Mouse (Mus musculus) Muller cell, postnatal 12 days (primary cell): ENCODE data around the gene Arpc4.
A peak's percentile ranks its signal among the peaks of the same experiment; 100 is the strongest.

Source experiments
- DNase-seq: peaks from one replicate; pipeline ENCODE4 v3.0.0-alpha.2; 2015; ENCODE audit errors: inconsistent ontology term

Gene Arpc4

DNA sequence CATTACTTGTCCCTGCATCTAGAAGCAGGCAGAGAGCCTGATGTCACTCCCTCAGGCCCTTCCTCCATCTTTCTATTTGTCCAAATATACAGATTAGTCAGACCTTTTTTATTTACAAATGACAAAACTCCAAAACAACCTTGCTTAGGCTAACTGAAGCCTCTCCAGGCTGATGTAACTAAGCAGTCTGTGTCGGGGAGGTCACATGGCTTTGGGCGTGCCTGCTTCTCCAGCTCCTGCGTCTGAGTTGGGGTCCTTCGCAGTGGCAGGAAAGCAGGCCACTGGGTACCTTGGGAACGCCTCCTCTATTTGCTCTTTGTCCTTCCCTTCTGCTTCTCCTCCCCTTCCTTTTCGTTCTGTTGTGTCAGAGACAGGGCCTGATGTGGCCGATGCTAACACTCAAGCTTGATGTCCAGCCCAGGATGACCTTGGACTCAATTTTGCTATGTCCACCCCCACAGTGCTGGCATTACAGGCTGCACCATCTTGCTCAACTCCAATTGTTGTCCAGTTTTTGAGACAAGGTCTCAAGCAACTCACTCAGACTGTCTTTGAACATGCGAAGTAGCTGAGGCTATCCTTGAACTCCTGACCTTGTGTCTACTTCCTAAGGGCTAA, 13.3 kb upstream of the Arpc4 start:
- DNase-seq = no peak

DNA sequence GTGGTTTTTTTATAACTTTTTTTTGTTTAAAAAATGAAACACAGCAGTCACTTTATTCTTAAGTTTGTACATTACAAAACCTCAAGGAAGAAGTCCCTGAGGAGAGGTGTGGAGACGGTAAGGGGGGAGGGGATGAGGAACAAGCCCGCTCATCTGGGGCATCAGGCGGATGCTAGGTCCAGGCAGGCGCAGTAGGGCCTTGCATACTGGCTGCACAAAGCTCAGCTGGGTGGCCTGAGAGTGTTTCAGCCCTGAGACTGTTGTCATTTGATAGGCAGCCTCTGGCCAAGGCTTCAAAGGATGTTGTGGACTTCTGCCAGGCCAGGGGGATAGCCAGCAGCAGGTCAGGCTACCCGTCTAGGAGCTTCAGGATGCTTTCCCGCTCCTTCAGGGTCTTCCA, 11.3 kb upstream of the Arpc4 start:
- no peak for DNase-seq

DNA sequence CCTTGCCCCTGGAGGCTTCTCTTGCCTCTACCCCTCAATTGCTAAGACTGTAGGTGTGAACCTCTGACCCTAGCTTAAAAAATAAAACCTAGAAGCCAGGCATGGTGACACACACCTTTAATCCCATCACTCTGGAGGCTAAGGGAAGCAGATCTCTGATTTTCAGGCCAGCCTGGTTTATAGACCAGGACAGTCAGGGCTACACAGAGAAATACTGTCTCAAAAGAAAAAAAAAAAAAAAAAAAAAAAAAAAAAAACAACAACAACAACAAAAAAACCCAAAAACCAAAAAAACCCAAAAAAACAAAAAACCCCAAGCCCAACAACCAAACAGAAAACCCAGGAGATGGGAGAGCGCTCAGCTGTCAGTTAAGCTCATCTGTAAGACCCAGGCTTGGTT, 10.3 kb upstream of the Arpc4 start:
- DNase-seq = no peak

DNA sequence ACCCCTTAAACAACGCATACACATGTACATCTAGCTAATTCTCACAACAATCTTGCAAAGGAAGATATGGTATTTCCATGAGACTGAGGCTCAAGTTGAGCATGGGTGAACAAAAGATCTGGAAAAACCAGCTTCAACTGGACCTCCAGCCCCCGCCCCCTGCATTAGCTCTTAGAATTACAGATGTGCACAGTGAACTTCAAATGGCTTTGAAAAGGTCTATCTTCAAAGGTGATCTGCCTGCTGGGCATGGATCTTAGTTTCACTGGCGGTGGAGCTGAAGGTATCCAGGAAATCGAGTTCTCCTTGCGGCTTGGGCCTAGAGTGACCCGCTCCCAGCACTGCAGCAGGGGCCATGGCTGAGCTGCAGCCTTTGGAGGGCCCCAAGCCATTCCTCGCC, 9.8 kb upstream of the Arpc4 start:
- DNase-seq = no peak

DNA sequence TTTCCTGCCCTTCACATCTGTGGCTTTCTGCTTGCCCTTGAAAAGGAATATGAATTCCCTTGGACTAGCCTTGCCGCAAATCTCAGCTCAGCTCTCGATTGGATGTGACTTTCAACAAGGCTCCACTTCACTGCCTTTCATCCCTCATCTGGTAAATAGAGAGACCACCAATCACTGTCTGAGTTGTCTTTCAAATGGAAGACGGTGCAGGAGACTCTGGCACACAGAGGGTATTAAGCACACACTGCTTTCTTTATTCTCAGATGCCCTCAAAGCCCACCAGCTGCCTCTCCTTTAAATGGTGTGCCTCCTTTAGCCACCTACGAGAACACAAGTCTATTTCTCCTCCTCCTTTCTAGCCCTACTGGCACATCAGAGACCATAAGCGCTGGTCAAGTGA, 9.3 kb upstream of the Arpc4 start:
- no peak for DNase-seq

DNA sequence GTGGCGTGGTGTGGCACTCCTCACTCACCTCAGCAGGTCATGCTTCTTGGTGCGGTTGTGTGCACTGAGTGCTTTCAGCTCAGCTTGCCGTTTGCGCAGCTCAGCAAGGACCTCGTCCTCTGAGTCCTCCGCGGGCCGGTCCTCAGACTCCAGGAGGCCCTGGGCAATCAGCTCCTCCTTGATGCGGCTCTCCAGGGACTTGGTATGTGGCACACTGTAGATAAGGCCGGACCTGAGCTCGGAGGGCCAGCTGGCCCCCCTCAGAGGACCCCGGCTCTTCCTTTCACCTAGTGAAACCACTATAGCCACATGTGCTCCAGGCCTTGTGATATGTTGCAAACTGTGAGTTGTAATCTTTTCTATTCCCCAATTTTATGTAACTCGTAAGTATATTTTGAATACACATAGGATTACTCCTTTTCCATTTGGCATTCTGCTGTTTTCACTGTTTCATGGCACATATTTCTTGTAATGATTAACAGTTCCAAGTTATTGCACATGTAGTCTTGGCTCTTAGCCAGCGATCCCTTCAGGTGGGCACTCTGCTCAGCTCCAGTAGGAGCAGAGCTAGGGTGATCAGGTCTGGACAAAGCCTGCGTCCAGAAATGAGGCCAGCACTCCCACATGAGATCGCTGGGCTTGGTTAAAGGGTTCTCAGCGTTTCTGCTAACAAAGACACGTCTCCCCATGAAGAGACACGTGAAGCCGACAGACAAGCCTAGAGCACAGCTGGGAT, 7.6 kb upstream of the Arpc4 start:
- DNase-seq = no peak

DNA sequence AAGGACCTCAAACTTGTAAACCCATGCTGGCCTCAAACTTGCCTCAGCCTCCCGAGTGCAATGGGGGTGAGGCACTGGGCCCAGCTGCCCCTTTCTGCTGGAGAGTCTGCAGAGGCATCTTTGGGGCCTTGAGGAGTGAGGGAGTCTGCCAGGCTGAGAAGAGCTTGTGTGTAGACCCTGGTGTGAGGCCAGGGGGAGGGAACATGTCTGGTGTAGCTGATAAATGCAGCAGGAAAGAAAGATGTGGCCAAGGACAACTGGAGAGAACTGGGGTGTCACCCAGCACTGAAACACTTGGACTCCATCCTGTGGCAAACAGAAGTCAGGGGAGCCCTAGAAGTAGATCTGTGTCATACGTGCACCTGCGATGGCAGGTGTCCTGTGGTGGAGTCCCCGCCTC, 4.4 kb upstream of the Arpc4 start:
- no peak for DNase-seq

DNA sequence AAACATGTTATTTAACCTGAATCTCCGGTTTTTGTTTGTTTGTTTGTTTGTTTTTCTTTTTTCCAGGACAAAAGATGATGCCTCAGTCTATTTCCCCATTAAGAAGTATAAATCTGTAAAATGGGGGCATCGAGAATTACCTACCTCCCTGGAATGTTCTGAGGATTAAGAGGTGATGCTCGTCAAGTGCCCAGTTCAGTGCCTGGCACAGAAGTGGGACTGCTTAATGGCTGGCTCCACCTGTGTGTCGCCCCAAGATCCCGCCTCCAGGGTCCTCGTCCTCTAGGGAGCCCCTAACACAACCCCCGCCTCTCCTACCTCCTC, 781 bp upstream of the Arpc4 start:
- no peak for DNase-seq

DNA sequence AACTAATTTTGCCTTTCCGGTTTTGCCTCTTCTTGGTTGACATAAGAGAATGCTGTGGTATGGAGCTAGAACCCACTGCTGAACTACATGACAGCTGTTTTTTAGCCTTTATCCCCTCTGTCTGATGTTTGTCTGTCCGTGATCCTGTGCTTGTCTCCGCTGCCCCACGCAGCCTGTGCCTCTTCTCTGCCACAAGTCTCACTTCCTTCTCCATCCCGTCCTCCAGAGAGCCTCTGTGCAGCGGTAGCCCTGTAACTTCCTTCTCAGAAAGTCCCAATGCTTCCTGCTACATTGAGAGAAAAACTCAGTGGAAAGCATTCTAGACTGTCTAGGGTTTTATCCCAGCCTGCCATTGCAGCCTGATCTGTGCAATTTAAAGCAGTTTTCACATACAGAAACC, 1.3 kb downstream of the Arpc4 start:
- DNase-seq = no peak

DNA sequence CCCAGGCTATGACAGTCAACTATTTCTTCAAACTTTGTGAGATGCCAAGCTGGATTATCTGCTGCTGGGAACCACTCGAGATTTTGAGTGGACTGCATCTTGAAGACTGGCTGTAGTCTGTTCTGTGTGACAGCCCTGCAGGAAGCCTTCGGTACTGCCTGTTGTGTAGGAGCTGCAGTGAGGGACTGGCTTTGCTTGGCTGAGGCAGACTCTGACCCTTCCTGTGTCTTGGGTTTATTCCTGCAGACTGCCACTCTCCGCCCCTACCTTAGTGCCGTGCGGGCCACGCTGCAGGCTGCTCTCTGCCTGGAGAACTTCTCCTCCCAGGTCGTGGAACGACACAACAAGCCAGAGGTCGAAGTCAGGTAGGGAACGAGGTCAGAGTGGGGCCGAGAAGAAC, 2.6 kb downstream of the Arpc4 start:
- no peak for DNase-seq

DNA sequence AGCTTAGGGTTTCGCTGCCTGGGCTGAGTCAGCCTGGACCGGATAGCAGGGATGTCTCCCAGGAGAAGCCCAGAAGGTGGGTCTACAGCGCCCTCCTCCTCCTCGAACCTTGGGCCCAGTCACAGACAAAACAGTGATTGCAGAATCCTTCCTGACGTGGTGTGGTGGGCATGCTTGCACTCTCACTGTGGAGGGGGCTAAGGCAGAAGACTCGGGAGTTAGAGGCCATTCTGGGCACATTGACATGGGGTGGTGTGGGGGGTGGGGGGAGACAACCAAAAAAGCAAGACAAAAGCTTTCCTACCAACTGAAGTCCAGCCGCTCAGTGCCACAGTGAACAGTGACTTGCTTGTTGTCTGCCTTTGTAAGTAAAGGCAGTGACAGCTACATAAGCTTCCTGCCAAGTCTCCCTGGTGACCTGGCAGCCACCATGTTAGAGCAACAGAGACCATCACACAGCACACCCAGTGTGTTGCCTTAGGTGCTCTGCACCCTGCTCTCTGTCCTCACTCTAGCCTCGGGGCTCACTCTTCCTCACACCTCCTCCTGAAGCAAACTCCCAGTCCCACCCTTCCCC, 6.5 kb downstream of the Arpc4 start:
- DNase-seq = no peak

DNA sequence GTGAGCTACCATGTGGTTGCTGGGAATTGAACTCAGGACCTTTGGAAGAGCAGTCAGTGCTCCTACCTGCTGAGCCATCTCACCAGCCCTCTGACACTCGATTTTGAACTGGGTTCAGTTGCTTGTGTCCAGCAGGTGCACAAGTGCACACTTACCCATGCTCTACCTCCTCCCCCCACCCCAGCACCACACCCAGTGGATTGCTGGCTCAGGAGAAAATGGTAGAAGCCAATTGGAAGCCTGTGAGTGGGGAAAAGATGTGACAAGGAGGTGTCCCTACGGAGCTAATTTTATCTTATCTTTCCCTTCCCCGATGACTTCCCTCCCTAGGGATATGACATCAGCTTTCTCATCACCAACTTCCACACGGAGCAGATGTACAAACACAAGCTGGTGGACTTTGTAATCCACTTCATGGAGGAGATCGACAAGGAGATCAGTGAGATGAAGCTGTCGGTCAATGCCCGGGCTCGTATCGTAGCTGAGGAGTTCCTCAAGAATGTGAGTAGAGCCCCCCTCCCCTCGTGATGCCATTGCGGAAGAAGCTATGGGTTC, 7.3 kb downstream of the Arpc4 start:
- DNase-seq = no peak

DNA sequence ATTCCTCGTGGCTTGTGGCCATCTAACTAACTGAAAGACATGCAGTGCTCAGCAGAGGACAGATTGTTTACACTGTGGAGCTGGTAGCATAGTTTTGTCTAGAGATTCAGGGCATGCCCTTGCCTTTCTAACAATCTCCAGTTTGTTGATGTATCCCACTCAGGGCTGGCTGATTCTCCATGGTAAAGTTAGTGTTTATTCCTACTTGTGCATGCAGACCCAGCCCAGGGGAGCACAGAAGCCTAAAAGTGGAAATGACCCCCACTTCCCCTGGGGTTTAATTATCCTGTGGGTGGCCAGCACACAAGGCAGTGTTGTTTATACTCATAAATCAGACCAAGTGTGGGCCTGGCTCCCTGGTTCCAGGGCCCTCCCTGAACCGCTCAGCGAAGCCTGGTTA, 8.1 kb downstream of the Arpc4 start:
- no peak for DNase-seq

DNA sequence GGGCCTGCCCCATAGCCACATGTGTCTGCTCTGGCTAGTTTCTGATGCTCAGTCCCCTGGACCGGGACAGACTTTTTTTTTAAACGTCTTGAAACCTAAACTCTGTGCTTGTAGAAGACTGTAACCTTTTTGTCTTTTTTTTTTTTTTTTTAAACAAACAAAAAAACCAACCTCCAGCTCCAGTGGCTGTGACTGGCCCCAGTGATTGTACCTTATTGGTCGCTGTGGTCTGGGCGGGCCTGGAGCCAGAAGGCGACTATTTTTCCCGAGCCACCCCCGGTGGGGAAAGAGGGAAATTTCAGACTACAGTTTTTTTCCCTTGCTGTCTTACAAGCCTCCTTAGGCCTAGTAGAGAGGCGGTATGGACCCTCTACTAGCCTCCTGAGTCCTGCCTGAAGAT, 11.0 kb downstream of the Arpc4 start, which contains the start of gene Ttll3:
Gene Ttll3, plus strand, starts transcription at position 301 of the 400 bp plus-strand sequence.
- no peak for DNase-seq

DNA sequence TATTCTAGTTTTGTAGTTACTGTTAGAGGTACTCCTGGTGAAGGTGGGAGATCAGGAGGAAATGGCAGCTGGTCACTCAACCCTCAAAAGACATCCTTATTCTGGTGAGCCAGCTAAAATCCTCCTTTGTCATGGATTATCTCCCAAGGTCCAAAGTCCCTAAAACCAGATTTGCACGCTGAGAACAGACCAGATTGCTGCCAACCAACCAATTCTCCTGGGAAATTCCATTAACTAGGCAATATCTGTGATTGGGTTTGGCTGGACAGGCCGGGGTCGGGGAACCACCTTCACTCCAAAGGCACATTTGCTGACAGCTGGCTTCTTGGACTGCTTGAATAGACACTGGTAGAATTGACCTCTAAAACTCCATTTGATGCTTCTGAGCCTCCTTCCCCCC, 12.8 kb downstream of the Arpc4 start:
- DNase-seq = no peak

DNA sequence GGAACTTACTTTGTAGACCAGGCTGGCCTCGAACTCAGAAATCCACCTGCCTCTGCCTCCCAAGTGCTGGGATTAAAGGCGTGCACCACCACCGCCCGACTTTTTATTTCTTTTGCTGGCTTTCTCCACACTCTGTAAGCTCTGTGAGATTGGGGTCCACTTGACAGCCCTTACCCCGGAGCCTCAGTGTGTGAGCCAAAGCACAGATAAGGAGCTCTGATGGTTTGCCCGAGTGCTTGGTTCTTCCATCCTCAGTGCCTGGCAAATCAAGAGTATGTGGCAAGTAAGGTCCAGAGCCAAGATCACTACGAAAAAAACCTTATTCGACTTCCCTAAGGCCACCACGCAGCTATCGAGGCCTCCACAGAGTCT, 14.1 kb downstream of the Arpc4 start:
- no peak for DNase-seq

DNA sequence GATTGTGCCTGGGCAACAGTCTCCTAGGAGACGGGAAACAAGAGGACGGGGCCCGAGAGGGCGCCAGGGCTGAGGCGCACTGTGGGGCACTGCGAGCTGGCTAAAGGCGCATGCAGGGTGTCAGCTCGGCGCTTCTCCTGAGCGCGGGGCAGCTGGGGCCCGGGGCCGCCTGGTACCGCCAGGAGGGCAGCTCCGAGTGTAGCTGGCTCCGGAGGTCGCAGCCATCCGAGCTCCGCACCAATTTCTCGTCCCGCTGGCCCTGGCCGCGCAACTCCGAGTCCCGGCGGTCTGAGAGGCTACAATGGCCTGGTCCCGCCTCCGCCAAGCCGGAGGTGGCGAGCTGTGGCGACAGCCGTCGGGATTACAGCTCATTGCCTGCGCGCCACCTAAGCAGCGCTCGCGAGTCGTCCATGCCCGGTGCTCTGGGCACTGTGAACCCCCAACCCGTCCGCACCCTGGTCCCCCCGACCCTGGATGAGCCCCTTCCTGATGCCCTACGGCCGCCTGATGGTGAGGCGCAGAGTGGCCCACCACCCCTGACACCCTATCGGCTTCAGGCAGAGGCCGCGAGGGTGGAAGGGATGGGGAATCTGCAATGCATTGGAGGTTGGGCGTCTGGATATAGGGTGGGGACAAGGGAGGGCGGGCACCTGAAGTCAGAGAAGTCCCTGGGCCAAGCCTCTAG, 14.6 kb downstream of the Arpc4 start:
- peak; percentile 72 for DNase-seq

DNA sequence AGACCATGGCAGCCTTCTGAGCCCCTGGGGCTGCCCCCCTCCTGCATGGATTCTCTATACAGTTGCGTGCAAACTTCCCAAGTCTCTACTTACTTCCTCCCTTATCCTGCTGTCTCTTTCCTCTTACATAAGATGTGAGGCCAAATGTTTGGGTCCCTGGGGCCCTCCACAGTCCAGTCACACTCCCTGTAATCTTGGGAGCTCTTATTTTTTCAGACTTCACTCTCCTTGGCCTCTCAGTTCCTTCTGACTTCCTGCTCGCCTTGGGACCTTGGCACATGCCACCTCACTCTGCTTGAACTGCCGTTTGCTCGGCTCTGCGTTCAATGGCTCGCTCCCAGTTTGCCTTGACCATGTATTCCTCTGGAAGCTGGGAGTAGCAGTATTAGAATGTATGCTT, 16.0 kb downstream of the Arpc4 start:
- DNase-seq = no peak

DNA sequence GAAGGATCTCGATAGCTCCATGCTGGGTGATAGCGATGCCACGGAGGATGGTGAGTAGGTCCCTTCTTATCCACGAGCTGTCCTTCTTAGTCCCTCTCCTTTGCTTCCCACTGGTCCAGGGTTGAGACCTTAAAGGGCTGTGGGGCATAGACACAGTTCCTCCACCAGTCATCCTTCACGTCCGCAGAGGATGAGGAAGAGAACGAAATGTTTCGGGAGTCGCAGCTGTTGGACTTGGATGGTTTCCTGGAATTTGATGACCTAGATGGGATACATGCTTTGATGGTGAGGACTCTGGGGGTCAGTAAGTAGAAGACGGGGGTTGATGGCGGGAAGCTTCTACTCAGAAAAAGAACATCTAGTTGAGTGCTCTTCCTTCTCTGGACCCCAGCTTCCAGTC, 16.9 kb downstream of the Arpc4 start:
- no peak for DNase-seq

DNA sequence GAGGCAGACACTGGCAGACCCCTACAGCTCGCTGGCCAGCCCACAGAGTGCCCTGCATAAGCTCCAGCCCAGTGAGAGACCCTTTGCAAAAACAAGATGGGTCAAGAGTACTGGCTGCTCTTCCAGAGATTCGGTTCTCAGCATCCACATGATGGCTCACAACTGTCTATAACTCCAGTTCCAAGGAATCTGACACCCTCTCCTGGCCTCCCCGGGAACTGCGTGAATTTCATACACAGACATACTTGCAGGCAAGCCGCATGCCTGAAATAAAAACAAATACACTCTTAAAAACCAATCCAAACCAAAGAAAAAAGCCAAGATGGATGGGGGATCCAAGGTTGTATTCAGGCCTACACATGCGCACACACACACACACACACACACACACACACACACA, 17.6 kb downstream of the Arpc4 start:
- no peak for DNase-seq

DNA sequence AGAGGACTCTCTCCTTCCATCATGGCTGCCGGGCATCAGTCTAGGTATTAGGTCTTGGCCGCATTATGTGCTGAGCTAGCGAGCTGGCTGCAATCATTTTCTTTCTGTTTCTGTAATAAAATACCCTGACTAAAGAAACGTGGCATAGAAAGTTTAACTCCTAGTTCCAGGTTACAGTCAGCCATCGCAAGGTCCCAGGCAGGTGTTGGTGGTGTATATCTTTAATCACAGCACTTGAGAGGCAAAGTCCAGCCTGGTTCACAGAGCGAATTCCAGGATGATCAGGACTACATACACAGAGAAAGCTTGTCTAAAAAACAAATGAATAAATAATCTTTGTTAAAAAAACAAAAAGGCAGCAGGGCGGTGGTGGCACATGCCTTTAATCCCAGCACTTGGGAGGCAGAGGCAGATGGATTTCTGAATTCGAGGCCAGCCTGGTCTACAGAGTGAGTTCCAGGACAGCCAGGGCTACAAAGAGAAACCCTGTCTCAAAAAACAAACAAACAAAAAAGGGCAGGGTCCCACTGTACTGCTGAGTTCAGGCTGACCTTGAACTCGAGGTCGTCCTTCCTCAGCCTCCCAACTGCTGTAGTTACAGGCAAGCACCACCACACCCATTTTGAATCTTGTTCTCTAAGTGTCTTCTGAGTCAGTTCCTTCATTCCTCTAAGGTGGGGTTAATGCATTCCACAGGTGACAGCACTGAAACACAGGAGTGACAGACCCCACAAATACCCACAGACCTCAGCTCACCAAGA, 18.5 kb downstream of the Arpc4 start:
- no peak for DNase-seq

DNA sequence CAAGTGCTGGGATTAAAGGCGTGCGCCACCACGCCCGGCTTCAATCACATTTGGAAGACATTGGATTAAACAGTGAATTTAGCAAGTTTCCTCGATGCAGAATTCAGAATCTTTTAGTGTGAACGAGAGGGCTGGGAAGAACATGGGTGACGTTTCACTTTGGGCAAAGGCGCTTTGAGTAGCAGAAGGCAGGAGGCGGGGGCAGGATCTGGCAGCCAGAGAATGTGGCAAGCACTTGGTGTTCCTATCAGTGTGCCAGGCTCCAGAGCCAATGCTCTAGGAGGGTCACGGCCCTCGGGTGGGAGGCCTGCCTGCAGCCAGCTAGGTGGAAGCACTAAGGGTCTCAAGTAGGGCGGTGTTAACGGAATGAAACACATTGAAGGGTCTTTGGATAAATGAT, 24.2 kb downstream of the Arpc4 start:
- no peak for DNase-seq
